Mouse (Mus musculus) cortical plate, adult 2 months (tissue): ENCODE measurements around the gene Tldc2.

Experiments used
- CTCF ChIP-seq: fragments of 200-500 bp; IDR thresholded peaks from 2 replicates; pipeline ENCODE4 v1.5.1; 2011; ENCODE audit warnings: mild to moderate bottlenecking, control low read depth, low read length; ENCODE audit not compliant: insufficient read depth; ENCODE audit errors: extremely low read depth
- POLR2A ChIP-seq: fragments of 200-500 bp; IDR thresholded peaks from 2 replicates; pipeline ENCODE4 v1.6.1; 2011; ENCODE audit warnings: mild to moderate bottlenecking, low read length, control low read depth; ENCODE audit not compliant: insufficient read depth; ENCODE audit errors: extremely low read depth

DNA sequence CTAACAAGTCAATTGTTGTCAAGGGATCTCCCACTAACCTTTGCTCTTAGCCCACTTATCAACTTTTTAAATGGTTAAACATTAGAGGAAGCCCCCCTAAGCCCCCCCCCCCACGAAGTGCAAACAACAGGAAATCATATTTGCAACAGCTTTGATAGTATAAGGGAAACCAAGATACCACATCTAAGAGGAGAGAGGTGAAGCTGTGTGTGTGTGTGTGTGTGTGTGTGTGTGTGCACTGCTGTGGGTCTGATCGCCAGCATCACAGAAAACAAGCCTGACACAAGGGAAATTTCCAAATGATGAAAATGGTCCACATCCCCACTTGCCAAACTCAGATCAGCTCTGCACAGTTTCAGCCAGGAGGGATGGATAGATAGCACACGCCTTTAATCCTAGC, 32.2 kb downstream of the Tldc2 start:
- TF ChIP-seq POLR2A (no peak), CTCF (no peak)
